Mouse (Mus musculus) cerebellum, adult 18-20 months (tissue): ENCODE data around the gene Gmip.

Experiments used
- DNase-seq, 2 experiments: peaks; one replicate each; pipeline ENCODE4 v3.0.0; 2021

The Gmip gene

GRCm38 (mm10) chr8:69864180-69864579 lies 55.7 kb downstream of the Gmip start:
- no peak for DNase-seq

DNA sequence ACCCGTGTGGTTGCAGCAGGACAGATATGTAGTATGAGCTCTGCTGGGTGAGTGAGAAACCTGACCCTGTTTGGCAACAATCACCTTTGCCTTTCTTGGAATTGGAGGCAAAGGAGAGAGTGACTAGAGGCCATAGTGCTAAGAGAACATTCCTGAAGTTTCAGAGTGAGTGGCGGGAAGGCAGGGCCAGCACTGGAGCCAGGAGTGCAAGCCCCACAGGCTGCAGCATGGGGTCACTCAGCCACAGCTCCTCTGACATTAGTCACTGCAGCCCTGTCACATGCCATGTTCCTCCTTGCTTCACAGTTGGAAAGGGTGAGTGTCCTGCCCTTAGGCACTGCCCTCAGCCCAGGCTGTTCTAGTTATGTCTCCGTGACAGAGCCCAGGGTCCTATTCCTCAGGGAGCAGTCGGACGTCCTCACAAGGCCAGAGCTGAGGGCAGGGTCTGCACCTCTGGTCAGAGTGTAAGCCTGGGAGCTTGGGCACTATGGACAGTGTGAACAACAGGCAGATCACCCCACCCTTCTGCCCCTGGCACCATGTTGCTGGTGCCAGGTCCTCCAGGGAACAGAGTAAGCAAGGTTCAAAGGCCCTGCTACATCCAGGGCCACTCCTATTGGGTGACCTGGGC lies 59.3 kb downstream of the Gmip start:
- DNase-seq, result no peak

DNA sequence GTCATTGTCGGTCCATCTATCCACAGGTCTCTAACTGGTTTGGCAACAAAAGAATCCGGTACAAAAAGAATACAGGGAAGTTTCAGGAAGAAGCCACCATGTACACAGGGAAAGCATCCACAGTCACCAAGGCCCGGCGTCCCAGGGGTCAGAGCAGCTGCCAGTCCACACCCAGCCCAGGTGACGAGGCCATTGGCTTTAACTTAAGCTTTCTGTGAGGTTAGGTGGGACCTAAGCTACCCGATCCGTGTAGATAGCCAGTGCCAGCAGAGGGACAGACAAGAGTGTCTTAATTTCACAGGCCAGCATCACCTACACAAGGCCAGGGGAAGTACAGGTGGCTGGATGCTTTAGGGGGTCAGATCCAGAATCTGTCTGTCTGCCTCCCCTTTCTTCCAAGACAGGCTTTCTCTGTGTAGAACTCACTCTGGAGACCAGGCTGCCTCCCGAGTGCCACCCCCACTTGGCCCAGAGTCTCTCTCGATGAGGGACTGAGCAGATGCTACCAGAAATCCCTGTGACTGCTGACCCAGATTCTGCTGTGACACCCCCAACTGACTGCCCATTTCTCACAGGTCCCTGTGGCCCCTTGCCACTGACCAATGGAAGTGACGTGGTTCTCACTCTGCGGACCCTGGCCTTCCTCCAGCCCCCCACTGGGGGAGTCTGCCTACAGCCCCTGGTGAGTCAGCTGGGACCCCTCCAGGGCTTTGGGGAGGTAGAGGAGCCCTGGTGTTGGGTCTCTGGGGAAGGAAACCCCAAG lies 61.7 kb downstream of the Gmip start:
- DNase-seq, result peak; percentile 55 to 70

GRCm38 (mm10) chr8:69870907-69871306 lies 62.4 kb downstream of the Gmip start:
- DNase-seq, result no peak
